ENCODE assay signal across 1 mouse cellular context in genomic region chr9:57427123-57427522, GRCm38 (mm10).
TF ChIP-seq lines count a peak whose summit lies in the region.

No protein-coding gene starts in this region.

TF ChIP-seq in CH12.LX, 34 proteins besides CTCF, POLR2A, EP300 and RAD21:
- peak; percentile 34; the same call in 1 of the 2 replicates for TF ChIP-seq BHLHE40 (IDR thresholded peaks at IDR 0.05; ENCODE audit: low read depth, low read length)
- TF ChIP-seq TCF12 (IDR thresholded peaks at IDR 0.05; ENCODE audit: low read depth, low read length): peak; percentile 38; the same call in 1 of the 2 replicates
- peak; percentile 87 for TF ChIP-seq ZNF384 (IDR thresholded peaks at IDR 0.05; ENCODE audit: low read depth, low read length)
TF ChIP-seq in CH12.LX: peak in this region for 3; not testable (repeated sequence) for 31.
